Mouse (Mus musculus) ES-E14 (cell line): ENCODE data around the gene Uggt1.

Experiments used
- CHD2 ChIP-seq: IDR thresholded peaks from 2 replicates; pipeline ENCODE4 v1.6.1; 2014; ENCODE audit warnings: mild to moderate bottlenecking, low read depth, low read length, inconsistent platforms
- HCFC1 ChIP-seq: IDR thresholded peaks from 2 replicates; pipeline ENCODE4 v1.6.1; 2012; ENCODE audit warnings: low read length, inconsistent platforms, borderline replicate concordance; ENCODE audit not compliant: insufficient read depth
- MAFK ChIP-seq: IDR thresholded peaks from 2 replicates; pipeline ENCODE4 v1.6.1; 2014; ENCODE audit warnings: mild to moderate bottlenecking, low read depth, low read length, inconsistent platforms; ENCODE audit not compliant: insufficient read depth
- ZC3H11A ChIP-seq: IDR thresholded peaks from 2 replicates; pipeline ENCODE4 v1.6.1; 2012; ENCODE audit warnings: low read depth, mild to moderate bottlenecking, inconsistent platforms, low read length, borderline replicate concordance

DNA sequence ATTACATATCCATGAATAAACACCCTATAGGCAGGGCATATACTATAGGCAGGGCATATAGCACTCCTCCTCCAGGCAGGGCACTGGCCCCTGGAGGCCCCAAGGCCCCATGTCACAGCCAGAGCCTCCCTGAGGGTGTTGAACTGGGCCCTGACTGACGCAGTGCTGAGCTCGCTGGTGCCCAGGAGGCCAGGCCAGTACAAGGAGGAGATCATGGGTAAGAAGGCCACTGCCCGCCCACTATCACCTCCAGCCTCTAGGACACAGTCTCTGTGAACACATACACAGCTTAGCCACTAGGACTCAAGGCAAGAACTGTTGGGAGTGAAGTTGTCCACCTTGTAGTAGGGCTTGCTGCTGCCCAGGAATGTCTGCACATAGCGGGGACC is 153.8 kb downstream of the Uggt1 start:
- TF ChIP-seq ZC3H11A: no peak
- no peak for TF ChIP-seq CHD2
- no peak for TF ChIP-seq HCFC1
- TF ChIP-seq MAFK: no peak
